Mouse (Mus musculus): ENCODE measurements at regions not wholly inside any gene's neighbourhood (a gene's known extent, or its start where the extent isn't known, plus 50 kb on each side); places are given as distances from the start of the nearest gene placed in this dataset.

DNA sequence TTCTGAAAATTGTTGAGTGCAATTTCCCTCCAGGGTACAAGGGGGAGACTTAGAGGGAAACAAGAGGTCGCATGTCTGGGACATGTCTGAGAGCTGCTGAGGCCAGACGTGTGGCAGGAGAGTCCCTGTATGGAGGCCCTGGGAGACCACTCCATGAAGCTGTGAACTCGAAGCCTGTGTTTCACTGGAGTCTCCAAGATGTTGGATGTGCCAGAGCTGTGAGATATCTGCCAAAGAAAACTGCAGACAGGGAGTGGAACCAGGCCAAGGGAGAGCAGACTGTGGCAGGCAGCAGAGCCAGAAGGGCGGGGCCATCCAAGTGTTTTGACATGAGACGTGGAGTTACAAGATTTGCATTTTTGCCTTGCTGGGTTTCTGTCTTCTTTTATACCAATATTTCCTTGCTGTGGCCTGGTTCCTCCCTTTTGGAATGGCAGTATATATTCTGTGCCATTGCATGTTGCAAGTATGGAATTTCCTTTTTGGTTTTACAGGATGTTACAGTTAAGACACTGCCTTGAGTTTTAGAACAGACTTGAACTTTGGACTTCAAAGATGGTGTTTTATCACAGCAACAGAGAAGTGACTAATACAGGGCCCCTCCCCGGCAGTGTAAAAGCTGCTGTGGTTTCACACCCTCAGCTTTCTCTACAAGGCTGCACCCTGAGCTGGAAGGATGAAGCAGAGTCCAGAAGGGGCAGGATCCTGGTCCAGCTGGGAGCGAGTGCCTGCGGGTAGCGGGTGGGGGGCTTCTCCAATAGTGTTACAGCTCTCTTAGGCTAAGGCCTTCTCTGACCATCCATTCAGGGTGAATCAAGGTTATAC, 85.0 kb upstream of the Prok2 start:
- TF ChIP-seq FOSL1 (IDR thresholded peaks at IDR 0.05; ENCODE audit: insufficient read depth, low read length, poor library complexity, severe bottlenecking) (no peak), CTCF (IDR thresholded peaks at IDR 0.05; ENCODE audit: control insufficient read depth, insufficient read depth, insufficient read length) (no peak), USF1 (IDR thresholded peaks at IDR 0.05; ENCODE audit: low read depth) (no peak), MAX (IDR thresholded peaks at IDR 0.05) (no peak), CEBPB (IDR thresholded peaks at IDR 0.05; ENCODE audit: low read depth) (no peak), MYOD1 (IDR thresholded peaks at IDR 0.05; ENCODE audit: control insufficient read depth, insufficient read length, low read depth) (no peak)

Data from C2C12 (cell line).